27 mouse cellular contexts compared by ENCODE assay signal in the genomic region with DNA sequence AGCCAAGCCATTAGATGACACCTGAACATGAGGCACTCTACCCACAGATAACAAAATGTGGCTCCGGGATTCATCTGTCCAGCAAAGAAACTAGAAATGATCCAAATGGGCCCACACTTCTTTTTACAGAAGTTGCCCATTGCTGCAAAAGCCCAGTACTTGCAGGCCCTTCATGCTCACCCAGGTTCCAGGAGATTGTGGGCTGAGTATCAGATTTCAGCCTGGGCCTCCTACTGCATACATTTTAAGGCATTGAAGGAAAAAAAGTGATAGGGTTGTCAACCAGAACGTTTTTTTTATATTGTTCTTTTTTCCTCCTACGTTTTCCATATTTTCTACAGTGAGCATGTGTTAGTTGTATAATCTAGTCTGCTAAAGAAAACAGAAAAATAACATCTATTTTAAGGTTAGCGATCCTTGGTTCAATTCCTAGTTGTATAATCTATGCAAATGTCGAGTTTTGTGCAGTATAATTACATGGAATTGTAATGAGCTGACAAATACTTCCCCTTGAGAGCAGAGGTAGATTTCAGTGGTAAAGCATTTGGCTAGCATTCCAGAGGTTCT. TPM values are rescaled to one million over a fixed set of nuclear protein-coding genes. Genes with fewer than 3 reads are reported as not detected.
A peak's percentile ranks its signal among the peaks of the same experiment; 100 is the strongest.
DNase-seq lines count a peak whose midpoint lies in the region; TF ChIP-seq lines count a peak whose summit lies in the region.
"Had no signal": no experiment of that assay in that cellular context is flagged by ENCODE, and none has a peak within 500 bp of the region (broad histone marks: within the 10 kb centered on the region; RNA-seq: fewer than 3 reads in every experiment).

No protein-coding gene starts in this region.

- intact Hi-C loops in heart, postnatal 36 days (cut with DNase I) = no loop called here

- no peak for TF ChIP-seq POLR2A in embryonic fibroblast, embryonic 13.5 days (IDR thresholded peaks at IDR 0.05; ENCODE audit: low read depth, low read length)

- H3K4me3 ChIP-seq in embryonic fibroblast, embryonic 13.5 days (ENCODE audit: insufficient read depth, low read length) = no peak overlapping the region
- H3K4me3 ChIP-seq: embryonic facial prominence, embryonic 12.5 days; forebrain, embryonic 13.5 days; heart, embryonic 12.5 days; hindbrain, embryonic 12.5 days; limb, embryonic 15.5 days; midbrain, embryonic 13.5 days; stomach, embryonic 15.5 days had no signal

- DNase-seq in heart, adult 11 months = peak; percentile 37
- no peak for DNase-seq in heart, postnatal 36 days
- DNase-seq in layer of hippocampus, adult 8-10 months (ENCODE audit: low spot score in 2 of 2) = peak; percentile 18 to 35
- no peak for DNase-seq in layer of hippocampus, postnatal 25 days (ENCODE audit: extremely low spot score in 1 of 2, low spot score in 1 of 2)
- peak; percentile 44 for DNase-seq in 3T3-L1 (ENCODE audit: low read depth, low spot score)
- DNase-seq in urinary bladder, adult 2 months (ENCODE audit: low spot score) = no peak
- DNase-seq: adrenal gland, postnatal 36 days; cerebellum, adult 11 months; cerebellum, adult 9-11 months; gastrocnemius, postnatal 10 days; heart, adult 18-20 months; heart, postnatal 10 days; kidney, postnatal 10 days; left cerebral cortex, postnatal 4 days; lung, embryonic 14.5 days; thymus, adult 18-20 months; thymus, postnatal 36 days had no signal

- peak overlapping the region; percentile 61 for H3K27ac ChIP-seq in embryonic fibroblast, embryonic 13.5 days (ENCODE audit: insufficient read depth, low read length)
- H3K27ac ChIP-seq: embryonic facial prominence, embryonic 12.5 days; forebrain, embryonic 13.5 days; hindbrain, embryonic 12.5 days; limb, embryonic 15.5 days; liver, embryonic 14.5 days; midbrain, embryonic 13.5 days; stomach, embryonic 15.5 days had no signal

- TF ChIP-seq CTCF in embryonic fibroblast, embryonic 13.5 days (IDR thresholded peaks at IDR 0.05; ENCODE audit: borderline replicate concordance, insufficient read depth, low read length) = no peak

- 0 out of 2 replicates have a peak, but pooled peaks cover 5% of the 10 kb centered on the region for H3K4me1 ChIP-seq in embryonic fibroblast, embryonic 13.5 days (ENCODE audit: control insufficient read depth, insufficient read depth, low read length)
- H3K4me1 ChIP-seq: forebrain, embryonic 13.5 days; heart, embryonic 12.5 days; hindbrain, embryonic 12.5 days; limb, embryonic 15.5 days; midbrain, embryonic 13.5 days; stomach, embryonic 15.5 days had no signal

RNA-seq across cellular contexts. Expression of a gene that starts 52.3 kb away (rescaled TPM):
- not detected for total RNA-seq in heart, postnatal 36 days (2021)
- under 1 TPM in 3 of 4 experiments, not detected in 1; 0.07 to 0.92 (median 0.78) TPM for total RNA-seq in layer of hippocampus, adult 8-10 months (2022)
- total RNA-seq in layer of hippocampus, postnatal 25 days (2021) = under 1 TPM in 1 of 2 experiments, not detected in 1; 0.15 TPM
- not detected in 2 replicates for polyA plus RNA-seq in embryonic fibroblast, embryonic 13.5 days (2011; ENCODE audit: insufficient read length, low read depth, missing spikeins)
- 0.04 TPM in 1 of 2 replicates, not detected in the other for polyA plus RNA-seq in urinary bladder, adult 2 months (2012; rRNA removed)
- polyA plus RNA-seq: heart, embryonic 12.5 days; intestine, postnatal 0 days; lung, embryonic 14.5 days; stomach, embryonic 15.5 days had no signal

Comparison
In these comparisons a context has a peak if more than half of its experiments do, and no peak if none do; other contexts are left out.
1. DNase-seq: peak in heart, adult 11 months (single experiment), layer of hippocampus, adult 8-10 months (2 of 2) and 3T3-L1 (single experiment); none in heart, postnatal 36 days (0 of 2), layer of hippocampus, postnatal 25 days (0 of 2) and urinary bladder, adult 2 months (single experiment).